Mouse (Mus musculus): Measurements from ENCODE around the gene Gm10413. TPM values are rescaled to one million over a fixed set of nuclear protein-coding genes. Genes with fewer than 3 reads are reported as not detected.
"Not testable (repeated sequence)": the region's sequence is repeated elsewhere in the genome, so short reads cannot be mapped to it uniquely, and the experiment has no call there.

The Gm10413 gene
- polyA plus RNA-seq (2012; rRNA removed) = not detected in 2 replicates

DNA sequence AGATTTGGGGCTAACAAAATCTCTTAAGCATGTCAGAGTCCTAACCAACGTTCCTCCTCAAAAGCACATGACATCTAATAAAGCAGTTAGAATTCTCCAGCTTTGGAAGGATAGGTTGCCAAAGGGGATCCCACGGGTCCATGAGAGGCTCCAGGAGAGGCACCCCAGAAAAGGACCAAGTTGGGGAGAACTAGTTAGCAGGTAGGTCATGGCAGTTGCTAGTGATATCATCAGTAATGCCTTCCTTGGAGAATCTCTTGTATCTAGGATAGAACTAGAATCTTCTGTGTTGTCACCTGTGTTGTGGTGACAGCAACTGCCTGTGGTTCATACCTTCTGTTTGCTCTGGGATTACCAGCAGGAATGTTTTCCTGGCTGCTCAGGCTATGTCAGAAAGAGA is at the start of gene Gm10413:
Gm10413 (plus strand) TSS at position 301 of the 400 bp plus-strand sequence.
- H3K4me1 ChIP-seq (replicated peaks; ENCODE audit: control insufficient read depth, insufficient read depth, low read length); H3K27ac ChIP-seq (ENCODE audit: control insufficient read depth, insufficient read depth, low read length); H3K4me3 ChIP-seq (ENCODE audit: control insufficient read depth, insufficient read depth, low read length); DNase-seq; H3K36me3 ChIP-seq (ENCODE audit: control insufficient read depth, insufficient read depth, low read length); H3K27me3 ChIP-seq (ENCODE audit: control insufficient read depth, insufficient read depth, low read length): not testable (repeated sequence)
- no CpG with 5 or more reads among the region's 2 CpGs for WGBS

GRCm38 (mm10) chr14:3412314-3412713 is 17.4 kb downstream of the Gm10413 start, which contains the start of gene Gm10409:
Gene Gm10409 (plus strand): TSS chr14:3412614.
- H3K27me3 ChIP-seq (ENCODE audit: control insufficient read depth, insufficient read depth, low read length); H3K36me3 ChIP-seq (ENCODE audit: control insufficient read depth, insufficient read depth, low read length); H3K4me1 ChIP-seq (replicated peaks; ENCODE audit: control insufficient read depth, insufficient read depth, low read length); H3K4me3 ChIP-seq (ENCODE audit: control insufficient read depth, insufficient read depth, low read length); H3K27ac ChIP-seq (ENCODE audit: control insufficient read depth, insufficient read depth, low read length); DNase-seq: not testable (repeated sequence)
- WGBS = no CpG with 5 or more reads among the region's 32 CpGs

DNA sequence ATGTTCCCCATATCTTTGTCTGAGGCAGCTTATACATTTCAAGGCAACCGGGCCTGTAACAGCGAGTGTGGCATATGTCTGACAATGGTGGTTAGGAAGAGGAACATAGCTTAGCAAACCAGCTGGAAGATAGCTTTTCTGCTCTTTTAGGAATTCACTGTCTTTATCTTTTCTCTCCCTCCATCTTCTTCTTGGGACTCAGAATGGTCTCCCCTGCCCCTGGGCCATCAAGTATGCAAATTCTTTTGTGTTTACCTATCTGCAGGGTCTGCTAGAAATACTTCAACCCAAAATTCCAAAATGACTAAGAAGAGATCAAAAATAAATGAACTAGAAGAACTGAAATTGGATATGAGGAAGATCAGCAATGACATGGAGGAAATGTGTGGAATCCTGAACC is 32.9 kb downstream of the Gm10413 start, which contains the start of gene Gm3005:
Gm3005 (plus strand) TSS at position 301 of the 400 bp plus-strand sequence.
- not testable (repeated sequence) for H3K4me3 ChIP-seq (ENCODE audit: control insufficient read depth, insufficient read depth, low read length); H3K36me3 ChIP-seq (ENCODE audit: control insufficient read depth, insufficient read depth, low read length); H3K27me3 ChIP-seq (ENCODE audit: control insufficient read depth, insufficient read depth, low read length); H3K27ac ChIP-seq (ENCODE audit: control insufficient read depth, insufficient read depth, low read length); DNase-seq; H3K4me1 ChIP-seq (replicated peaks; ENCODE audit: control insufficient read depth, insufficient read depth, low read length)
- no CpG with 5 or more reads among the region's 2 CpGs for WGBS

GRCm38 (mm10) chr14:3449079-3449478 is 54.2 kb downstream of the Gm10413 start, which contains the start of gene Gm10408:
Gene Gm10408 (plus strand): TSS chr14:3449379.
- H3K4me3 ChIP-seq (ENCODE audit: control insufficient read depth, insufficient read depth, low read length); H3K27me3 ChIP-seq (ENCODE audit: control insufficient read depth, insufficient read depth, low read length); H3K36me3 ChIP-seq (ENCODE audit: control insufficient read depth, insufficient read depth, low read length); H3K27ac ChIP-seq (ENCODE audit: control insufficient read depth, insufficient read depth, low read length); DNase-seq; H3K4me1 ChIP-seq (replicated peaks; ENCODE audit: control insufficient read depth, insufficient read depth, low read length): not testable (repeated sequence)
- WGBS = no CpG with 5 or more reads among the region's 3 CpGs

Other genes starting within 250 kb of the Gm10413 start
- gene Gm5795, start 206.8 kb upstream of the Gm10413 start, polyA plus RNA-seq (2012; rRNA removed) = not detected in 2 replicates
- gene D830030K20Rik, start 186.6 kb upstream of the Gm10413 start, polyA plus RNA-seq (2012; rRNA removed) = 0.07 TPM in 1 of 2 replicates, not detected in the other
- gene Gm2956, start 62.5 kb upstream of the Gm10413 start, polyA plus RNA-seq (2012; rRNA removed) = 0.19 TPM in 1 of 2 replicates, not detected in the other
- 0.05 and 0.09 TPM in 2 replicates for gene Gm10409, start 17.5 kb downstream of the Gm10413 start, polyA plus RNA-seq (2012; rRNA removed)
- 0.42 TPM in 1 of 2 replicates, not detected in the other for gene Gm3005, start 33.0 kb downstream of the Gm10413 start, polyA plus RNA-seq (2012; rRNA removed)
- not detected in 2 replicates for gene Gm10408, start 54.3 kb downstream of the Gm10413 start, polyA plus RNA-seq (2012; rRNA removed)
- gene Gm3012, start 239.4 kb downstream of the Gm10413 start, polyA plus RNA-seq (2012; rRNA removed) = not detected in 2 replicates

Data from thymus, adult 2 months (tissue).